Mouse (Mus musculus) embryonic facial prominence, embryonic 14.5 days (tissue): ENCODE data around the gene 3110001I22Rik. TPM values are rescaled to one million over a fixed set of nuclear protein-coding genes. Genes with fewer than 3 reads are reported as not detected.
A peak's percentile ranks its signal among the peaks of the same experiment; 100 is the strongest.
"Not testable (repeated sequence)": the region's sequence is repeated elsewhere in the genome, so short reads cannot be mapped to it uniquely, and the experiment has no call there.

Source experiments
- ATAC-seq: fragments of 200-750 bp; cut with Nextera tagmentation; 2 replicates; pipeline ENCODE4 v1.8.0; 2017; ENCODE audit warnings: low read depth, moderate number of reproducible peaks, moderate TSS enrichment
- DNase-seq: peaks from one replicate; pipeline ENCODE4 v3.0.0-alpha.2; 2015; ENCODE audit warnings: low spot score
- H3K27ac ChIP-seq: fragments of 300-500 bp; sonication (generic); replicated peaks from 2 replicates; pipeline ENCODE4 v1.5.1; 2014; ENCODE audit warnings: low read depth, mild to moderate bottlenecking, low read length, moderate library complexity
- H3K27me3 ChIP-seq: fragments of 300-500 bp; sonication (generic); replicated peaks from 2 replicates; pipeline ENCODE4 v1.6.1; 2014; ENCODE audit warnings: low read length; ENCODE audit not compliant: control insufficient read depth, insufficient read depth
- H3K36me3 ChIP-seq: fragments of 300-500 bp; sonication (generic); 2 replicates; pipeline ENCODE4 v1.6.1; 2014; ENCODE audit warnings: low read length, mixed read lengths; ENCODE audit not compliant: control insufficient read depth, insufficient read depth
- H3K4me1 ChIP-seq: fragments of 300-500 bp; sonication (generic); 2 replicates; pipeline ENCODE4 v1.6.1; 2014; ENCODE audit warnings: antibody characterized with exemption, low read length; ENCODE audit not compliant: control insufficient read depth, insufficient read depth
- H3K4me2 ChIP-seq: fragments of 300-500 bp; sonication (generic); 2 replicates; pipeline ENCODE4 v1.6.1; 2014; ENCODE audit warnings: low read depth, mild to moderate bottlenecking, low read length, moderate library complexity, mixed read lengths
- H3K4me3 ChIP-seq: fragments of 300-500 bp; sonication (generic); 2 replicates; pipeline ENCODE4 v1.5.1; 2014; ENCODE audit warnings: low read depth, mild to moderate bottlenecking, low read length
- H3K9ac ChIP-seq: fragments of 300-500 bp; sonication (generic); 2 replicates; pipeline ENCODE4 v1.6.1; 2014; ENCODE audit warnings: low read depth, mild to moderate bottlenecking, low read length, moderate library complexity, mixed read lengths
- H3K9me3 ChIP-seq: fragments of 300-500 bp; sonication (generic); 2 replicates; pipeline ENCODE4 v1.6.1; 2016; ENCODE audit warnings: low read length; ENCODE audit not compliant: control insufficient read depth
- WGBS: fragments of 180-500 bp; shearing (Covaris S2); extraction: QIAGEN DNeasy Blood & Tissue Kit; methylation state at CpG from one replicate; pipeline ENCODE4 v1.1.7; 2014; 5-methylcytosine and 5-hydroxymethylcytosine counted together
- polyA plus RNA-seq: library from polyadenylated mRNA; unstranded; fragments of >200 nt; fragmentation: Nextera tagmentation; extraction: Ambion mirVana; gene quantifications from 2 replicates; pipeline ENCODE4 v1.2.1, GENCODE M21; 2014

Gene 3110001I22Rik
- polyA plus RNA-seq, result 4.9 and 5.4 TPM in 2 replicates

DNA sequence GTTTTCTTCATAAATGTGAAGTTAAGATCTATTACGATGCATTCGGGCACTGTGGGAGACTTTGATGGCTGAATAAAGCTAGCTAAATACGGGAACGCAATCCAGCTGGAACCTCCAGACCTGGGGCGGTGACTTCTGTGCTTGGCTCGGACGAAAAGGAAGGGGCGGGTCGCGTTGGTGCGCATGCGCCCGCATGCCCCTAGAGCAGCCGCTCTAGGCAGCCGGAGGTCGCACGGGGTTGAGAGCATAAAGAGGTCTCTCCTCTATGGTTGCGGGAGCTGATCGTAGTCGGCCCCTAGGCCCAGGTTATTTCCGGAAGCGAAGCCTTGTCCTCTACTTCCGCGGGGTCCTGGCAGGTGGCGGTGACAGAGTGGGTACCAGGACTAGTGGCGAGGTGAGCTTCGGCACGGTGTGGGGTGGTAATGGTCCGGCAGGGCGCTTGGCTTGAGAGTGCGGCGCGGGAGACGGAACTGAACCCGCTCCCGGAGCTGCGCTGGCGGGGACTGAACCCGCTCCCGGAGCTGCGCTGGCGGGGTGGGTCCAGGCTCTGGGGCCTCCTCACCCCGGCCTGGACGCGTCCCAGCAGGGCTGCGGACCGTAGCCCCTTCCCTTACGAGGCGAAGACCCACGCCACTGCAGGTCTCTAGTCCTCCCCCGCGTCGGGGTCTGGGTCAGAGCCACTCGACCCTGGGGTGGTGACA lies at the start of gene 3110001I22Rik, which contains the start of gene Bfar:
Gene 3110001I22Rik (plus strand): TSS at position 245 of the 701 bp plus-strand sequence.
Gene Bfar (plus strand): TSS at position 174 of the 701 bp plus-strand sequence.
- Histone ChIP-seq H3K4me3 (peak within 1 kb of the TSS; percentile 98), H3K9ac (peak within 1 kb of the TSS; percentile 93), H3K4me1 (peaks cover 7% of the 10 kb centered on the region), H3K9me3 (no peaks in the 10 kb centered on the region), H3K27me3 (no peaks in the 10 kb centered on the region), H3K4me2 (peak within 1 kb of the TSS; percentile 74), H3K36me3 (peaks cover 6% of the 10 kb centered on the region), H3K27ac (peak within 1 kb of the TSS; percentile 91)
- peak; percentile 98 for DNase-seq
- WGBS, result 0% methylated on average over 41 of the region's 54 CpGs
- peak; percentile 95 for ATAC-seq

DNA sequence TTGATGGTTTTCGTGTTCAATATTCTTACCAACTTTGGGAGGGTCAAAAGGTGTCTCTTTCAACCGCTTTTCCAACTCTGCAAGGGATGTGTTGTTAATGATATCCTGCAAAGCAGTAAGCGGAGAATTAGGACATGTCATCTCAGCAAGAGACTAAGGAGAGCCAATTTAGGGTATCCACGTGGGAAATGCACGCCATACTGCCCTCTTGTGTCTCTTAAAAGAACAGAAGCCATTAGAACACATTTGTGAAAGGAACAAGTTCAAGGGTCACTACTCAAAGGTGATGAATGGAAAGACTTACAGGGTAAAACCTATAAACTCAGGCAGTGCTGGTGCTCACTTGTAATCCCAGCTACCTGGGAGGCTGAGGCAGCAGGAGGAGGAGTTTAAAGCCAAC lies 43.4 kb upstream of the 3110001I22Rik start:
- Histone ChIP-seq H3K9ac (no peak overlapping the region), H3K27me3 (no peaks in the 10 kb centered on the region), H3K4me1 (no peaks in the 10 kb centered on the region), H3K9me3 (0 out of 2 replicates have a peak, but pooled peaks cover 3% of the 10 kb centered on the region), H3K4me3 (no peak overlapping the region), H3K27ac (no peak overlapping the region), H3K4me2 (no peak overlapping the region), H3K36me3 (peaks cover 65% of the 10 kb centered on the region)
- ATAC-seq (no peak), DNase-seq (peak; percentile 22)
- 52% methylated on average over 5 of the region's 5 CpGs for WGBS

DNA sequence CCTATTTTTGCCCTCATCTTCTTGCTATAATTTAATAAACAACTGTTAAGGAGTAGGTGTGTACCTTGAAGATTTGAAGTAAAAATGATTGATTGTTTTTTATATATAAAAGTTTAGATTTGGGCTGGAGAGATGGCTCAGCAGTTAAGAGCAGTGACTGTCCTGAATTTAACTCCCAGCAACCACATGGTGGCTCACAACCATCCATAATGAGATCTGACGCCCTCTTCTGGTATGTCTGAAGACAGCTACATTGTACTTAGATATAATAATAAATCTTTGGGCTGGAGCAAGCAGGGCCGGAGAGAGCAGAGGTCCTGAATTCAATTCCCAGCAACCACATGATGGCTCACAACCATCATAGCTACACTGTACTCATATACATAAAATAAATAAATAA lies 33.5 kb upstream of the 3110001I22Rik start:
- H3K27ac ChIP-seq, H3K27me3 ChIP-seq, ATAC-seq, H3K9me3 ChIP-seq, DNase-seq, H3K4me2 ChIP-seq, H3K4me3 ChIP-seq, H3K9ac ChIP-seq, H3K4me1 ChIP-seq: not testable (repeated sequence)
- WGBS, result 60% methylated on average over 2 of the region's 2 CpGs
- H3K36me3 ChIP-seq, result peaks cover 56% of the 10 kb centered on the region

DNA sequence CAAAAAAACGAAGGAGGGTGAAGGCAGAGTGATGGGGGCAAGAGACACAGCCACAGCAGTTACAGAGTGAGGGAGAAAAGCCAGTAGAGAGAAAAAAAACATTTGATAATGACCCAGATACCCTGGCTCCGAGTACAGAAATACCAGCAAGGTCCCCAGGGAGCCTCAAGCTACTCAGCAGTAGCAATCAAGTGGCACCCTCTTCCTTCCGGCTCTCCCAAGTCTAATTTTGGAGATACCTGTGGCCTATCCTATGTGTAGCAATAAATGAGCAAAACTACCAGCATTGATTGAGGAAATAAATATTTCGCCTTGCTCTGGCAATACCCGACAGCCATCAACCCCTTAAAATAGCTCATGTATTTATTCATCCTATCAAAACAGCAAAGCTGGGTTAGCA lies 32.2 kb upstream of the 3110001I22Rik start:
- 77% methylated on average over 5 of the region's 5 CpGs for WGBS
- Histone ChIP-seq H3K9ac (no peak overlapping the region), H3K4me2 (no peak overlapping the region), H3K27me3 (no peaks in the 10 kb centered on the region), H3K9me3 (no peaks in the 10 kb centered on the region), H3K36me3 (peaks cover 52% of the 10 kb centered on the region), H3K4me1 (no peaks in the 10 kb centered on the region), H3K4me3 (no peak overlapping the region), H3K27ac (no peak overlapping the region)
- ATAC-seq (no peak), DNase-seq (no peak)

DNA sequence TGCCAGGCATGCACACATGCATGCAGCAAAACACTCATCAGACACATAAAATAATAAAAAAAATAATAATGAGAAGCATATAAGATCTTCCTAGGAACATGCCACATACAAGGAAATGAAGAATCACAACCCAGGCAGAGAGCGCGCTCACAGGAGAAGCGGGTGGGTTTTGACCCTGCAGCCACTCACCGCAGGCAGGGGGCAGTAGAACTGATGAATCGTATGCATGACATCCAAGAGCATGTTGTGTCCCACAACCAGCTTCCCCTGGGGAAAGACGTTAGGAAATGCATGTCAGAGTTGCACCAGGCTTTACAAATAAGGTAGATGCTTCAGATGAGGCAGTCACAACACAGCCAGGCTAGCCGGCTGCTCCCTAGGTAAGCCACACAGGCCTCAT lies 31.7 kb upstream of the 3110001I22Rik start:
- H3K27me3 ChIP-seq, result no peaks in the 10 kb centered on the region
- ATAC-seq (no peak), DNase-seq (no peak)
- peaks cover 52% of the 10 kb centered on the region for H3K36me3 ChIP-seq
- no peak overlapping the region for H3K9ac ChIP-seq
- H3K9me3 ChIP-seq, result no peaks in the 10 kb centered on the region
- no peak overlapping the region for H3K4me3 ChIP-seq
- no peak overlapping the region for H3K27ac ChIP-seq
- 79% methylated on average over 7 of the region's 7 CpGs for WGBS
- H3K4me2 ChIP-seq, result no peak overlapping the region
- no peaks in the 10 kb centered on the region for H3K4me1 ChIP-seq

DNA sequence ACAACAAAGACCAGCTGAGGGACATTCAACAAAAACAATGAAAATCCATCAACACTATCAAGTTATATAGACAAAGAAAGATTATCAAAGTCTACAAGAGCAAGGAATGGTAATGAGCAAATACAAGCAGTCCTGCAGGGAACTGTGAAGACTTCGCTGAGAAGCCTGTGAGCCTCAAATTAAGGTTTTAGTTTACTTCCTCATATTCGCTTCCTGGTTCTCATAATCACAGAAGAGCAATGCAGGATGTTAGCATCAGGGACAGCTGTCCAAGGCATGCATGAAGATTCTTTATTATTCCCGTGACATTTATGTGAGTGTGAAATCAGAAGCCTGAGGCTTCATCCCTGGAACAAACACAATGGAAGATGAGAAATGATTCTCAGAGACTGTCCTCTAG lies 27.3 kb upstream of the 3110001I22Rik start:
- Histone ChIP-seq H3K4me2 (no peak overlapping the region), H3K4me1 (no peaks in the 10 kb centered on the region), H3K9me3 (no peaks in the 10 kb centered on the region), H3K36me3 (peaks cover 40% of the 10 kb centered on the region), H3K4me3 (no peak overlapping the region), H3K27ac (no peak overlapping the region), H3K9ac (no peak overlapping the region), H3K27me3 (no peaks in the 10 kb centered on the region)
- no peak for DNase-seq
- ATAC-seq, result no peak
- 72% methylated on average over 3 of the region's 3 CpGs for WGBS

DNA sequence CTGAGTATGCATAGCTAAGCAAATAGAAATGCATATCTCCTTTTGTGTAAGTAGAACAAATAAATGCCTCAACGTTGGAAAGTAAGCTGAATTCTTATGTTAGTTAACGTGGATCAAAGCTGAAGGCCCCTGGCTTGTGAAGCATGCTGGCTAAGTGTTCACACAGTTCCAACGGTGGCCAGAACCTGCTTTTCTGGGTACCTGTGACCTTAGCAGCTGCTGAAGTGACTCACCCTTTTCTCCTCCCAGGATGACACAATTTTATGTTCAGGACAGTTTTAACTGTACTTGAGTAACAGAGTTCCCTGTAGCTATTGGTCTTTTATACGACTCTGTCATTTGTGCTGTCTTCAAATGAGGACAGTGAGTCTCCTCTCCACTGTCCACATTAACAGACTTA lies 25.8 kb upstream of the 3110001I22Rik start:
- H3K4me1 ChIP-seq, result no peaks in the 10 kb centered on the region
- DNase-seq (peak; percentile 7), ATAC-seq (no peak)
- 85% methylated on average over 4 of the region's 4 CpGs for WGBS
- peaks cover 50% of the 10 kb centered on the region for H3K36me3 ChIP-seq
- H3K27ac ChIP-seq, result no peak overlapping the region
- no peaks in the 10 kb centered on the region for H3K9me3 ChIP-seq
- no peak overlapping the region for H3K4me3 ChIP-seq
- no peak overlapping the region for H3K4me2 ChIP-seq
- H3K9ac ChIP-seq, result no peak overlapping the region
- H3K27me3 ChIP-seq, result no peaks in the 10 kb centered on the region

DNA sequence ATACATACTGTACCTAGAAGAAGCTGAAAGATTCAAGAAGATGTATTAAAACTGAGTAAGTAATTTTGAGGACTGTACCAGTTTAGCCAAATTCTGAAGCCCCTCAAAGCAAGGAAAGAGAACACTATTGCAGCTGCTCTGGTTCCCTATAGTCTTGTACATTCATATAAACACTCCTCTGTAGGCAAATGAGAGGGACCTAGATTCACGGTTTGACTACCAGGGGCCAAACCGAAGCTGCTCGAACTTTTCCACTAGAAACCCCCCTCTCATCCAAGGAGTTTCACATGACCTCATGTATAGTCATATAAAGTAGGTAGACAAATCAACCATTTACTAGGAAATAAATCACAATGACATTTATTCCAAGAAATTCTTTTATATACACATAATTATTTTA lies 12.8 kb upstream of the 3110001I22Rik start:
- Histone ChIP-seq H3K4me2 (no peak overlapping the region), H3K4me1 (no peaks in the 10 kb centered on the region), H3K27ac (no peak overlapping the region), H3K9me3 (no peaks in the 10 kb centered on the region), H3K9ac (no peak overlapping the region), H3K36me3 (peaks cover 72% of the 10 kb centered on the region), H3K4me3 (no peak overlapping the region), H3K27me3 (no peaks in the 10 kb centered on the region)
- ATAC-seq (no peak), DNase-seq (no peak)
- WGBS, result 93% methylated on average over 3 of the region's 3 CpGs

DNA sequence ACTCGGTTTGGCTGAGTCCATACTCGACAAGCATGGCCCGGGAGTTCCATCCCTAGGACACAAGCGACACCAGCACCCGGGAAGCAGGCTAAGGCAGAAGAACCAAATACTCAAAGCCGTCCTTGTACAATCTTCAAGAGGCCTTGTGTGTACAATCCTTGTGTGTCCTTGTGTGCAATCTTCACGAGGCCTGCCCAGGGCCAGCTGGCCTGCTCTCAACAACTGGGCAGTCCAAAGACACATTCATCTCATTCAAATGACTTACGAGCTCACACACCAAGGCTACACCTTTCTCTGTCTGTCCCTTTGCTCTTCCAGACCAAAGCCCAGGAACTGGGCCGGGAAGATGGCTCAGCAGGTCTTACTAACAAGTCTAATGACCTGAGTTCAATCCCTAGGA lies 11.0 kb upstream of the 3110001I22Rik start:
- no peak for ATAC-seq

More for the DNA sequence above, 11.0 kb upstream of the 3110001I22Rik start:
- no peaks in the 10 kb centered on the region for H3K4me1 ChIP-seq
- H3K27ac ChIP-seq, result no peak overlapping the region
- DNase-seq, result no peak
- H3K36me3 ChIP-seq, result peaks cover 72% of the 10 kb centered on the region
- no peak overlapping the region for H3K4me3 ChIP-seq
- no peak overlapping the region for H3K9ac ChIP-seq
- WGBS, result 93% methylated on average over 9 of the region's 9 CpGs
- no peaks in the 10 kb centered on the region for H3K27me3 ChIP-seq
- H3K9me3 ChIP-seq, result no peaks in the 10 kb centered on the region
- no peak overlapping the region for H3K4me2 ChIP-seq
